Mouse (Mus musculus) heart, embryonic 14.5 days (tissue): ENCODE measurements at regions not wholly inside any gene's neighbourhood (a gene's known extent, or its start where the extent isn't known, plus 50 kb on each side); places are given as distances from the start of the nearest gene placed in this dataset.
"Not testable (repeated sequence)": the region's sequence is repeated elsewhere in the genome, so short reads cannot be mapped to it uniquely, and the experiment has no call there.

Experiments used
- ATAC-seq: fragments of 200-750 bp; cut with Nextera tagmentation; 2 replicates; pipeline ENCODE4 v1.8.0; 2017; ENCODE audit warnings: low read depth, moderate TSS enrichment; ENCODE audit not compliant: insufficient number of reproducible peaks, insufficient read depth, low FRiP score
- H3K27ac ChIP-seq, 2 experiments: fragments of 200-500 bp in 1 of 2; fragments of 300-500 bp in 1 of 2; sonication (generic) in 1 of 2; replicated peaks in 1 of 2; 2 replicates each; pipeline ENCODE4 v1.5.1; 2012 to 2014; ENCODE audit warnings: low read depth in 2 of 2, low read length in 2 of 2, control low read depth in 1 of 2, mild to moderate bottlenecking in 1 of 2, mixed read lengths in 1 of 2; ENCODE audit not compliant: control insufficient read depth in 1 of 2, insufficient read depth in 1 of 2
- H3K27me3 ChIP-seq: fragments of 300-500 bp; sonication (generic); 2 replicates; pipeline ENCODE4 v1.6.1; 2014; ENCODE audit warnings: mild to moderate bottlenecking, low read length, control low read depth; ENCODE audit not compliant: control insufficient read depth, insufficient read depth
- H3K36me3 ChIP-seq: fragments of 300-500 bp; sonication (generic); 2 replicates; pipeline ENCODE4 v1.6.1; 2014; ENCODE audit warnings: mild to moderate bottlenecking, control low read depth, low read length, mixed read lengths; ENCODE audit not compliant: control insufficient read depth, insufficient read depth
- H3K4me1 ChIP-seq, 2 experiments: fragments of 200-500 bp in 1 of 2; fragments of 300-500 bp in 1 of 2; sonication (generic) in 1 of 2; 2 replicates each; pipeline ENCODE4 v1.6.1; 2012 to 2014; ENCODE audit warnings: low read length in 2 of 2, control low read depth in 1 of 2, mixed read lengths in 1 of 2; ENCODE audit not compliant: control insufficient read depth in 2 of 2, insufficient read depth in 2 of 2
- H3K4me2 ChIP-seq: fragments of 300-500 bp; sonication (generic); 2 replicates; pipeline ENCODE4 v1.6.1; 2014; ENCODE audit warnings: mild to moderate bottlenecking, low read length
- H3K4me3 ChIP-seq, 2 experiments: fragments of 200-500 bp in 1 of 2; fragments of 300-500 bp in 1 of 2; sonication (generic) in 1 of 2; 2 replicates each; pipeline ENCODE4 v1.5.1; 2012 to 2014; ENCODE audit warnings: low read length in 2 of 2, mild to moderate bottlenecking in 2 of 2, control low read depth in 1 of 2, low read depth in 1 of 2, moderate library complexity in 1 of 2; ENCODE audit not compliant: control insufficient read depth in 1 of 2, insufficient read depth in 1 of 2
- H3K9ac ChIP-seq: fragments of 300-500 bp; sonication (generic); 2 replicates; pipeline ENCODE4 v1.6.1; 2014; ENCODE audit warnings: mild to moderate bottlenecking, low read length
- H3K9me3 ChIP-seq: fragments of 300-500 bp; sonication (generic); 2 replicates; pipeline ENCODE4 v1.6.1; 2016; ENCODE audit warnings: low read length, control low read depth; ENCODE audit not compliant: control insufficient read depth
- WGBS: fragments of 180-500 bp; shearing (Covaris S2); extraction: QIAGEN DNeasy Blood & Tissue Kit; methylation state at CpG from one replicate; pipeline ENCODE4 v1.1.7; 2014; 5-methylcytosine and 5-hydroxymethylcytosine counted together

GRCm38 (mm10) chr12:77088452-77088851 is 126.5 kb upstream of the Max start:
- Histone ChIP-seq H3K27ac (no peak overlapping the region), H3K4me1 (peaks cover 5 to 10% of the 10 kb centered on the region in 2 experiments), H3K4me2 (no peak overlapping the region), H3K9me3 (no peaks in the 10 kb centered on the region), H3K27me3 (no peaks in the 10 kb centered on the region), H3K9ac (no peak overlapping the region), H3K4me3 (no peak overlapping the region), H3K36me3 (no peaks in the 10 kb centered on the region)
- no peak for ATAC-seq
- WGBS, result 59% methylated on average over 2 of the region's 2 CpGs

GRCm38 (mm10) chr12:77086931-77087330 is 124.9 kb upstream of the Max start:
- not testable (repeated sequence) for H3K27ac ChIP-seq, ATAC-seq, H3K4me3 ChIP-seq, H3K36me3 ChIP-seq, H3K9me3 ChIP-seq, H3K4me2 ChIP-seq, H3K9ac ChIP-seq, H3K27me3 ChIP-seq, H3K4me1 ChIP-seq
- WGBS, result 83% methylated on average over 1 of the region's 1 CpGs

- Histone ChIP-seq H3K9ac (no peak overlapping the region), H3K4me3 (no peak overlapping the region), H3K27me3 (no peaks in the 10 kb centered on the region), H3K4me1 (no peaks in the 10 kb centered on the region), H3K36me3 (no peaks in the 10 kb centered on the region), H3K27ac (no peak overlapping the region), H3K4me2 (no peak overlapping the region), H3K9me3 (no peaks in the 10 kb centered on the region)
- no peak for ATAC-seq
- WGBS, result 81% methylated on average over 5 of the region's 5 CpGs
Measured at GRCm38 (mm10) chr12:77085894-77086293, 123.9 kb upstream of the Max start.

DNA sequence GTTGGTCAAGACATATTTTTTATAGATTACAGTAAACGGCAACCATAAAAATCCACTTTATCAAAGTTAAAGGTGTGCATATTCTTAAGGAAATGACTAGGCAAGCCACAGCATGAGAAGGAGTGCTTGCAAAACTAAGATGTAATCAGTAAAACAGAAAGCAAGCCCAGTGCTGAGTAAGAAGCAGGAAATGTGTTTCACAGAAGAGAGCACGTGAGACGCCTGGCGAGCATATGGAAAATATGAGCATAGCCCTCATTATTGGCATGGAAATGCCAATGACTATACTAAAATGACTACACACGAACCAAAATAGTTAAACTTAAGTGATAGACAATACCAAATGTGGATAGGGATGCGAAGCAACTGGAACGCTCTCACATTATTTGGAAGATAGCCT is 123.2 kb upstream of the Max start:
- H3K4me3 ChIP-seq, result no peak overlapping the region
- no peak for ATAC-seq
- H3K4me1 ChIP-seq, result no peaks in the 10 kb centered on the region
- 73% methylated on average over 7 of the region's 7 CpGs for WGBS
- H3K27ac ChIP-seq, result no peak overlapping the region
- no peaks in the 10 kb centered on the region for H3K36me3 ChIP-seq
- no peak overlapping the region for H3K4me2 ChIP-seq
- H3K27me3 ChIP-seq, result no peaks in the 10 kb centered on the region
- no peak overlapping the region for H3K9ac ChIP-seq
- no peaks in the 10 kb centered on the region for H3K9me3 ChIP-seq

DNA sequence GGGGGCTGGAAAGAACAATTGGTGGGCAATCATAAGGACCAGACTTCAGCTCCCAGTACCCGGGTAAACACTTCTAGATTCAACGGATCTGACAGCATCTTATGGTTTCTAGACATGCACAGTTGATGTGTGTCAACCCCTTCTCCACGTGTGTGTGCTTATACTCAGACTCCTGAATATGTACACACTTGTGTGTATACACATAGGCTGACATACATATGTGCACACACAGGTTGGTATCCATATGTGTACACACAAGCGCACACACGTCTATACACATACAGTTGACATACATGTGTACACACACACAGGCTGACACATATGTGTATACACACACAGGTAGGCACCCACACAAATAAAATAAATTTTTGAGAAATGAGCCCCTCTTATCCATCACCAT is 122.7 kb upstream of the Max start:
- Histone ChIP-seq H3K27me3 (no peaks in the 10 kb centered on the region), H3K27ac (no peak overlapping the region), H3K4me2 (no peak overlapping the region), H3K4me3 (no peak overlapping the region), H3K36me3 (no peaks in the 10 kb centered on the region), H3K4me1 (no peaks in the 10 kb centered on the region), H3K9ac (no peak overlapping the region), H3K9me3 (no peaks in the 10 kb centered on the region)
- no peak for ATAC-seq
- 83% methylated on average over 5 of the region's 5 CpGs for WGBS

DNA sequence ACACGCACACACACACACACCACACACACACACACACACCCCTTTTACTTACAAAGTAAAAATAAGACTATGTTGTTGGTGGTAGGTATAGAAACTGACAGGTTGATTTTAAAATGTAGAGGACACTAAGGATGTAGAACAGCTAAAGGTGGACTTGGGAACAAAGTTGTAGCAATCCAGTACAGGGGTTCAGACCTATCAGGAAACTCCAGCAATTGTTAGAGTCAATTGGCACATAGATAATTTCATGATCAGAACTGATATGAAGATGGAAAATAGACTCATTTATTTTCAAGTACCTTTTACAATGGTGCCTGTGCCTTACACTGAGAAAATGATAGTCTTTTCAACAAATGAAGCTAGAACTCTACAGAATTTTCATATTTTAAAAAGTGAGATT is 122.3 kb upstream of the Max start:
- H3K9ac ChIP-seq, result no peak overlapping the region
- ATAC-seq, result no peak
- no peaks in the 10 kb centered on the region for H3K4me1 ChIP-seq
- H3K4me2 ChIP-seq, result no peak overlapping the region
- no peak overlapping the region for H3K4me3 ChIP-seq
- H3K27me3 ChIP-seq, result no peaks in the 10 kb centered on the region
- WGBS, result 14% methylated on average over 1 of the region's 1 CpGs
- no peaks in the 10 kb centered on the region for H3K9me3 ChIP-seq
- H3K36me3 ChIP-seq, result no peaks in the 10 kb centered on the region
- H3K27ac ChIP-seq, result no peak overlapping the region

DNA sequence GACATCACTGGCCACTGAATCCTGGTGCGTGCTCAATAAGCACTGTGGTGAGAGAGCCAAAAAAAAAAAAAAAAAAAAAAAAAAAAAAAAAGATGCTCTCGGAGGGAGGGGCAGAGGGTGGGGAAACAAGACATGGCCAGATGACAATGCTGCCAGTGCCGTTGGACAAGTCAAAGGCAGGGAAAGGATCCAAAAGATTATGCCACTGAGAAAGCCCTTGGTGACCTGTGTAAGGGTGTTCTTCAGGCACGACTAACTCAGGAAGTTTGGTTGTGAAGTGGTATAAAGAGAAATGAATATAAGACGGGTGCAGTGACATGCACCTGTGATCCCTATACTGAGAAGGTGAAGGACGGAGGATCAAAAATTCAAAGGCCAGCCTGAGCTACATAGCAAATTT is 121.8 kb upstream of the Max start:
- Histone ChIP-seq H3K27ac (no peak overlapping the region), H3K9me3 (no peaks in the 10 kb centered on the region), H3K4me3 (no peak overlapping the region), H3K9ac (no peak overlapping the region), H3K36me3 (no peaks in the 10 kb centered on the region), H3K27me3 (no peaks in the 10 kb centered on the region), H3K4me1 (no peaks in the 10 kb centered on the region), H3K4me2 (no peak overlapping the region)
- no peak for ATAC-seq
- WGBS, result 76% methylated on average over 6 of the region's 6 CpGs

DNA sequence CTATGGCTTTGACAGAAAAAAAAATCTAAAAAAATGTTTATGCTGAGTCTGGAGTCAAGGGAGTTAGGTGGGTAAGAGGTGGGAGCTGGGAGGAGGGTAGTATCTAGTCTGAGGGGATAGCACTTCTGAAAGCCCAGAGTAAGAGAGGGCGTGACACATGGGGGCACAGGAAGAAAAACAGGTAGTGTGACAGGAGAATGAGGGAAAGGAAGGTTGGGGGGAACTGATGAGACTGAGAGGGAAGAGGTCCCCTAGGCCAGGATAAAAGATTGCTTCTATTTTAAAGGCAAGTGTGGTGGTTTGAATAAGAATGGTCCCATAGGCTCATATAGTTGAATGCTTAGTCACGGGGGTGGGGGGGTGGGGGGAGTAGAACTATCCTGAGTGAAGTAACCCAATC is 119.8 kb upstream of the Max start:
- Histone ChIP-seq H3K4me3 (no peak overlapping the region), H3K27me3 (no peaks in the 10 kb centered on the region), H3K4me1 (no peaks in the 10 kb centered on the region), H3K36me3 (no peaks in the 10 kb centered on the region), H3K9me3 (no peaks in the 10 kb centered on the region), H3K9ac (no peak overlapping the region), H3K27ac (no peak overlapping the region), H3K4me2 (no peak overlapping the region)
- WGBS, result 82% methylated on average over 2 of the region's 2 CpGs
- no peak for ATAC-seq
